Mouse (Mus musculus) CH12.LX (cell line): Measurements from ENCODE around the gene Hspa1l. TPM values are rescaled to one million over a fixed set of nuclear protein-coding genes. Genes with fewer than 3 reads are reported as not detected.

Experiments used
- DNase-seq: peaks from one replicate; pipeline ENCODE4 v3.0.0-alpha.2; 2013; ENCODE audit errors: extremely low read depth
- H3K27ac ChIP-seq: 2 replicates; pipeline ENCODE4 v1.5.1; 2012; ENCODE audit warnings: low read depth, mild to moderate bottlenecking, control low read depth, moderate library complexity; ENCODE audit not compliant: insufficient read depth
- H3K27me3 ChIP-seq: replicated peaks from 2 replicates; pipeline ENCODE3; 2012; ENCODE audit warnings: inconsistent platforms
- H3K36me3 ChIP-seq, 2 experiments: replicated peaks in 1 of 2; 2 replicates each; pipeline versions ENCODE3 to v1.6.1; 2012; ENCODE audit warnings: inconsistent platforms in 1 of 2, low read length in 1 of 2, mild to moderate bottlenecking in 1 of 2, mixed read lengths in 1 of 2, moderate library complexity in 1 of 2; ENCODE audit not compliant: control insufficient read depth in 1 of 2, insufficient read depth in 1 of 2
- H3K4me1 ChIP-seq, 2 experiments: 2 replicates each; pipeline ENCODE4 v1.6.1; 2012; ENCODE audit warnings: inconsistent platforms in 1 of 2, moderate library complexity in 1 of 2; ENCODE audit not compliant: insufficient read depth in 2 of 2, control insufficient read depth in 1 of 2
- H3K4me2 ChIP-seq: 2 replicates; pipeline ENCODE4 v1.6.1; 2012; ENCODE audit warnings: low read depth, mild to moderate bottlenecking, control low read depth; ENCODE audit not compliant: poor library complexity, insufficient read depth, severe bottlenecking
- H3K4me3 ChIP-seq, 3 experiments: fragments of 150-350 bp in 1 of 3; sonication (generic) in 1 of 3; replicated peaks in 1 of 3; 2 replicates each; pipeline versions ENCODE3 to v1.5.1; 2011 to 2012; ENCODE audit warnings: low read depth in 2 of 3, low read length in 2 of 3, mild to moderate bottlenecking in 2 of 3, moderate library complexity in 2 of 3, control low read depth in 1 of 3, improper control_type of control experiment in 1 of 3, inconsistent platforms in 1 of 3, mixed read lengths in 1 of 3; ENCODE audit not compliant: poor library complexity in 1 of 3
- H3K79me2 ChIP-seq: replicated peaks from 2 replicates; pipeline ENCODE4 v1.6.1; 2012; ENCODE audit warnings: mild to moderate bottlenecking, moderate library complexity; ENCODE audit not compliant: control insufficient read depth, poor library complexity, insufficient read depth, severe bottlenecking; ENCODE audit errors: extremely low read depth
- H3K9ac ChIP-seq: 2 replicates; pipeline ENCODE4 v1.6.1; 2012; ENCODE audit warnings: low read depth, mild to moderate bottlenecking, control low read depth, moderate library complexity; ENCODE audit not compliant: insufficient read depth
- H3K9me3 ChIP-seq: replicated peaks from 2 replicates; pipeline ENCODE3; 2012; ENCODE audit warnings: low read length, inconsistent platforms, mixed read lengths
- BHLHE40 ChIP-seq: IDR thresholded peaks from 2 replicates; pipeline ENCODE4 v1.6.1; 2011; ENCODE audit warnings: mild to moderate bottlenecking, low read depth, low read length, improper control_type of control experiment
- CHD1 ChIP-seq: IDR thresholded peaks from 2 replicates; pipeline ENCODE4 v1.6.1; 2012; ENCODE audit warnings: low read depth, low read length, improper control_type of control experiment, inconsistent platforms
- CHD2 ChIP-seq: IDR thresholded peaks from 2 replicates; pipeline ENCODE4 v1.6.1; 2011; ENCODE audit warnings: low read length, improper control_type of control experiment
- CTCF ChIP-seq, 2 experiments: IDR thresholded peaks in 1 of 2; conservative IDR thresholded peaks in 1 of 2; 2 replicates each; pipeline ENCODE4 v1.5.1; 2011 to 2012; ENCODE audit warnings: low read depth in 2 of 2, low read length in 2 of 2, improper control_type of control experiment in 1 of 2, inconsistent platforms in 1 of 2, mild to moderate bottlenecking in 1 of 2, moderate library complexity in 1 of 2
- ELF1 ChIP-seq: IDR thresholded peaks from 2 replicates; pipeline ENCODE4 v1.6.1; 2014; ENCODE audit warnings: low read depth, mild to moderate bottlenecking, inconsistent platforms, low read length, improper control_type of control experiment
- ETS1 ChIP-seq: conservative IDR thresholded peaks from 2 replicates; pipeline ENCODE4 v1.6.1; 2012; ENCODE audit warnings: low read depth, mild to moderate bottlenecking, inconsistent platforms, low read length, improper control_type of control experiment, moderate library complexity
- GABPA ChIP-seq: IDR thresholded peaks from 2 replicates; pipeline ENCODE4 v1.6.1; 2012; ENCODE audit warnings: low read depth, low read length, improper control_type of control experiment, inconsistent platforms; ENCODE audit not compliant: insufficient replicate concordance
- HCFC1 ChIP-seq: IDR thresholded peaks from 2 replicates; pipeline ENCODE4 v1.6.1; 2012; ENCODE audit warnings: low read depth, mild to moderate bottlenecking, inconsistent platforms, low read length, improper control_type of control experiment
- JUND ChIP-seq: conservative IDR thresholded peaks from 2 replicates; pipeline ENCODE4 v1.6.1; 2011; ENCODE audit warnings: low read depth, low read length, improper control_type of control experiment
- KAT2A ChIP-seq: IDR thresholded peaks from 2 replicates; pipeline ENCODE4 v1.6.1; 2012; ENCODE audit warnings: low read length, improper control_type of control experiment, inconsistent platforms; ENCODE audit not compliant: insufficient replicate concordance
- MAX ChIP-seq: IDR thresholded peaks from 2 replicates; pipeline ENCODE4 v1.6.1; 2011; ENCODE audit warnings: low read length, improper control_type of control experiment
- MAZ ChIP-seq: IDR thresholded peaks from 2 replicates; pipeline ENCODE4 v1.6.1; 2012; ENCODE audit warnings: low read depth, mild to moderate bottlenecking, inconsistent platforms, low read length, improper control_type of control experiment, moderate library complexity
- MEF2A ChIP-seq: IDR thresholded peaks from 2 replicates; pipeline ENCODE4 v1.6.1; 2014; ENCODE audit warnings: low read depth, mild to moderate bottlenecking, inconsistent platforms, low read length, improper control_type of control experiment, borderline replicate concordance
- MXI1 ChIP-seq: IDR thresholded peaks from 2 replicates; pipeline ENCODE4 v1.6.1; 2011; ENCODE audit warnings: mild to moderate bottlenecking, low read depth, low read length, improper control_type of control experiment
- MYC ChIP-seq: IDR thresholded peaks from 2 replicates; pipeline ENCODE4 v1.6.1; 2011; ENCODE audit warnings: low read depth, mild to moderate bottlenecking, improper control_type of control experiment, low read length
- NELFE ChIP-seq: IDR thresholded peaks from 2 replicates; pipeline ENCODE4 v1.6.1; 2011; ENCODE audit warnings: low read depth, low read length, improper control_type of control experiment
- PAX5 ChIP-seq: IDR thresholded peaks from 2 replicates; pipeline ENCODE4 v1.6.1; 2012; ENCODE audit warnings: low read length, inconsistent platforms, mixed read lengths
- POLR2A ChIP-seq: IDR thresholded peaks from 2 replicates; pipeline ENCODE4 v1.6.1; 2011; ENCODE audit warnings: low read depth, mild to moderate bottlenecking, improper control_type of control experiment, low read length
- POLR2AphosphoS2 ChIP-seq: IDR thresholded peaks from 2 replicates; pipeline ENCODE4 v1.6.1; 2011; ENCODE audit warnings: low read depth, low read length, improper control_type of control experiment
- RCOR1 ChIP-seq: conservative IDR thresholded peaks from 2 replicates; pipeline ENCODE4 v1.6.1; 2012; ENCODE audit warnings: low read depth, mild to moderate bottlenecking, inconsistent platforms, low read length, improper control_type of control experiment
- SMC3 ChIP-seq: IDR thresholded peaks from 2 replicates; pipeline ENCODE4 v1.6.1; 2011; ENCODE audit warnings: low read depth, low read length, improper control_type of control experiment
- TBP ChIP-seq: conservative IDR thresholded peaks from 2 replicates; pipeline ENCODE4 v1.6.1; 2011; ENCODE audit warnings: low read depth, low read length, improper control_type of control experiment
- UBTF ChIP-seq: IDR thresholded peaks from 2 replicates; pipeline ENCODE4 v1.6.1; 2012; ENCODE audit warnings: low read depth, mild to moderate bottlenecking, inconsistent platforms, low read length, improper control_type of control experiment, moderate library complexity
- USF1 ChIP-seq: IDR thresholded peaks from 2 replicates; pipeline ENCODE4 v1.6.1; 2014; ENCODE audit warnings: low read depth, mild to moderate bottlenecking, inconsistent platforms, low read length, improper control_type of control experiment
- USF2 ChIP-seq: conservative IDR thresholded peaks from 2 replicates; pipeline ENCODE4 v1.6.1; 2011; ENCODE audit warnings: low read depth, low read length, improper control_type of control experiment
- ZKSCAN1 ChIP-seq: IDR thresholded peaks from 2 replicates; pipeline ENCODE4 v1.6.1; 2012; ENCODE audit warnings: low read depth, inconsistent platforms, low read length, improper control_type of control experiment, borderline replicate concordance
- ZMIZ1 ChIP-seq: IDR thresholded peaks from 2 replicates; pipeline ENCODE4 v1.6.1; 2012; ENCODE audit warnings: low read depth, mild to moderate bottlenecking, inconsistent platforms, low read length, improper control_type of control experiment
- dilution Hi-C: fragments of 300-500 bp; cut with MboI; formaldehyde crosslinking; loops from 2 replicates; pipeline ENCODE4 v1.14.3; 2020; ENCODE audit warnings: low sequenced_read_pairs; ENCODE audit not compliant: extremely low pct_unique_long_range_greater_than_20kb, extremely low pct_ligation_motif_present
- in situ Hi-C: fragments of 300-500 bp; cut with MboI; formaldehyde crosslinking; loops from 3 replicates; pipeline ENCODE4 v1.14.3; 2019; ENCODE audit warnings: low sequenced_read_pairs, low pct_ligation_motif_present, low pct_unique_long_range_greater_than_20kb, mixed read lengths
- polyA plus RNA-seq: library from polyadenylated mRNA; unstranded; fragments of >175 nt; gene quantifications from 2 replicates; pipeline ENCODE4 v1.2.1, GENCODE M21; 2012; ENCODE audit warnings: low read depth; ENCODE audit not compliant: insufficient read length
- total RNA-seq, 2 experiments: library from RNA; depleted of rRNA; stranded (reverse); fragments of 300-350 nt in 1 of 2; fragments of >200 nt in 1 of 2; gene quantifications; 2 replicates each; pipeline ENCODE4 v1.2.3; 2012 to 2014

The Hspa1l gene
- total and polyA plus RNA-seq, 3 experiments, result 0.30 to 1.4 TPM; not detected in 1

DNA sequence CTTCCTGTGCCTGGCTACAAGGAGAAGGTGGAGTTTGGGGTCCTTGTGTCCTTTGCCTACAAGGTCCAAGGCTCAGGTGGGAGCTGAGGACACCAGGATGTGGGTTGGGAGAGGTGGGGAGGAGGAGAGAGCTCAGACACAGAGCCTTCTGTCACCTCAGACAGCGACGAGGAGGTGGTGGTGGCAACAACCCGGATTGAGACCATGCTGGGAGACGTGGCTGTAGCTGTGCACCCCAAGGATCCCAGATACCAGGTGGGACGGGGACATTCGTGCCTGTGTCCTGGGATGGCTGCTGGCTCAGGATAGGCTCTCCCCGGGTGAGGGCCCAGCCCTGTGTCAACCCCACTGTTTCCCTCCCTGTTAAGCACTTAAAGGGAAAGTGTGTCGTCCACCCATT lies 38.9 kb downstream of the Hspa1l start:
- H3K9ac ChIP-seq, result no peak overlapping the region
- dilution Hi-C loops, result no loop called here
- H3K27ac ChIP-seq, result no peak overlapping the region
- H3K4me2 ChIP-seq, result no peak overlapping the region
- no peaks in the 10 kb centered on the region for H3K9me3 ChIP-seq
- no peaks in the 10 kb centered on the region for H3K27me3 ChIP-seq
- H3K4me1 ChIP-seq, result peaks cover 0 to 32% of the 10 kb centered on the region in 2 experiments; a peak in 2 of 4 replicates
- H3K79me2 ChIP-seq, result peaks cover 5% of the 10 kb centered on the region
- H3K36me3 ChIP-seq, result peaks cover 90 to 97% of the 10 kb centered on the region in 2 experiments
- in situ Hi-C loops, result loop anchor here (10.0 kb wide), 1 partner anchor 223 kb away; the partner anchor contains the start of genes Atp6v1g2 and Nfkbil1
- DNase-seq, result no peak
- no peak overlapping the region for H3K4me3 ChIP-seq
- no peak for TF ChIP-seq SMC3
- TF ChIP-seq KAT2A, result no peak
- no peak for TF ChIP-seq CHD1
- TF ChIP-seq POLR2AphosphoS2, result no peak
- TF ChIP-seq CTCF (conservative IDR thresholded peaks at IDR 0.05 in 1 of 2, IDR thresholded peaks at IDR 0.05 in 1 of 2; ENCODE audit: low read depth in 2 of 2, low read length in 2 of 2), result no peak
- no peak for TF ChIP-seq ZKSCAN1
- no peak for TF ChIP-seq MXI1
- no peak for TF ChIP-seq JUND
- TF ChIP-seq MEF2A, result no peak
- no peak for TF ChIP-seq POLR2A
- no peak for TF ChIP-seq ELF1
- no peak for TF ChIP-seq MAZ
- no peak for TF ChIP-seq ETS1
- no peak for TF ChIP-seq RCOR1
- no peak for TF ChIP-seq MYC
- TF ChIP-seq PAX5, result no peak
- no peak for TF ChIP-seq MAX
- TF ChIP-seq UBTF, result no peak
- TF ChIP-seq USF2, result no peak
- no peak for TF ChIP-seq NELFE
- TF ChIP-seq, all 38 proteins: peak for 0

DNA sequence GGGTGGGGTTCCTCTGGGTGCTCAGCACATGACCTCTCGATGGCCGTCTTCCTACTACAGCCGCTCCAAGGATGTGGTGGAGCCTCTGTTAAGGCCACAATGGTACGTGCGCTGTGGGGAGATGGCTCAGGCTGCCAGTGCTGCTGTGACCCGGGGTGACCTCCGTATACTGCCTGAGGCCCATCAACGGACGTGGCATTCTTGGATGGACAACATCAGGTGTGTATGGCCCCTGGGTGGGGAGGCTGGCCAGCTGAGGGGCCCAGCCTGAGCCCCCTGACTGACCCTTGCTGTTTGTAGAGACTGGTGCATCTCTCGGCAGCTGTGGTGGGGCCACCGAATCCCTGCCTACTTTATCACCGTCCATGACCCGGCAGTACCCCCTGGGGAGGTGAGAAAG lies 39.9 kb downstream of the Hspa1l start:
- no peaks in the 10 kb centered on the region for H3K9me3 ChIP-seq
- TF ChIP-seq HCFC1 (no peak), GABPA (no peak), BHLHE40 (no peak), CHD2 (no peak), MAZ (no peak), TBP (no peak), POLR2AphosphoS2 (no peak), USF1 (no peak), KAT2A (no peak), ZMIZ1 (no peak)
- TF ChIP-seq, all 38 proteins: peak for 0
- H3K36me3 ChIP-seq, result peaks cover 87 to 98% of the 10 kb centered on the region in 2 experiments
- H3K4me1 ChIP-seq, result peaks cover 0 to 23% of the 10 kb centered on the region in 2 experiments; a peak in 2 of 4 replicates
- dilution Hi-C loops, result no loop called here
- H3K4me3 ChIP-seq, result no peak overlapping the region
- no peak overlapping the region for H3K4me2 ChIP-seq
- H3K79me2 ChIP-seq, result peaks cover 4% of the 10 kb centered on the region; the same call in 1 of the 2 replicates
- H3K27ac ChIP-seq, result no peak overlapping the region
- no peaks in the 10 kb centered on the region for H3K27me3 ChIP-seq
- H3K9ac ChIP-seq, result no peak overlapping the region
- DNase-seq, result no peak
- in situ Hi-C loops, result loop anchor here (10.0 kb wide), 1 partner anchor 222 kb away; the partner anchor contains the start of genes Atp6v1g2 and Nfkbil1
